In genomic region chr11:114054581-114055315, GRCm38 (mm10) we compare ENCODE assay signal across 29 mouse cellular contexts. TPM values are rescaled to one million over a fixed set of nuclear protein-coding genes. Genes with fewer than 3 reads are reported as not detected.
DNase-seq lines count a peak whose midpoint lies in the region; ATAC-seq lines count a peak whose summit lies in the region.
"Had no signal": no experiment of that assay in that cellular context is flagged by ENCODE, and none has a peak within 500 bp of the region (broad histone marks: within the 10 kb centered on the region; RNA-seq: fewer than 3 reads in every experiment).

No protein-coding gene starts in this region.

- no peaks in the 10 kb centered on the region for H3K36me3 ChIP-seq in neural tube, embryonic 13.5 days
- H3K36me3 ChIP-seq: embryonic facial prominence, embryonic 12.5 days; heart, embryonic 13.5 days; kidney, embryonic 15.5 days; stomach, embryonic 15.5 days had no signal

- peak; percentile 45 to 55 for DNase-seq in cerebellum, postnatal 10 days
- DNase-seq in cerebellum, adult 9-11 months = no peak
- DNase-seq in left cerebral cortex, postnatal 4 days = peak; percentile 41
- no peak for DNase-seq in left cerebral cortex, adult 11 months (ENCODE audit: low spot score)
- DNase-seq in neural tube, embryonic 10.5 days (ENCODE audit: extremely low spot score, low spot score) = no peak
- DNase-seq in retina, postnatal 7 days (ENCODE audit: low read depth, low spot score) = peak; percentile 51
- DNase-seq in adrenal gland, adult 8-10 months = no peak
- DNase-seq: adrenal gland, postnatal 25 days; cerebellum, adult 9-10 months; gastrocnemius, postnatal 25 days; heart, adult 2 months; heart, postnatal 14 days; kidney, postnatal 36 days; layer of hippocampus, postnatal 36 days; lung, embryonic 14.5 days; right cerebral cortex, adult 18-20 months; right cerebral cortex, postnatal 4 days; thymus, postnatal 25 days had no signal

- H3K4me1 ChIP-seq in neural tube, embryonic 13.5 days (replicated peaks) = peaks cover 52% of the 10 kb centered on the region

- no peaks in the 10 kb centered on the region for H3K9me3 ChIP-seq in neural tube, embryonic 13.5 days
- H3K9me3 ChIP-seq: embryonic facial prominence, embryonic 12.5 days; heart, embryonic 13.5 days; kidney, embryonic 15.5 days; limb, embryonic 15.5 days; stomach, embryonic 15.5 days had no signal

- intact Hi-C loops in left cerebral cortex, postnatal 4 days (cut with DNase I) = no loop called here

- no peaks in the 10 kb centered on the region for H3K27me3 ChIP-seq in neural tube, embryonic 13.5 days
- H3K27me3 ChIP-seq: embryonic facial prominence, embryonic 12.5 days; heart, embryonic 13.5 days; kidney, embryonic 15.5 days; limb, embryonic 15.5 days; stomach, embryonic 15.5 days had no signal

- H3K9ac ChIP-seq in neural tube, embryonic 13.5 days = no peak overlapping the region
- H3K9ac ChIP-seq: embryonic facial prominence, embryonic 12.5 days; heart, embryonic 13.5 days; kidney, embryonic 15.5 days; limb, embryonic 15.5 days; liver, embryonic 14.5 days; lung, embryonic 14.5 days; stomach, embryonic 15.5 days had no signal

- H3K27ac ChIP-seq in neural tube, embryonic 13.5 days (replicated peaks) = peak overlapping the region; percentile 2; the same call in 1 of the 2 replicates
- H3K27ac ChIP-seq: embryonic facial prominence, embryonic 12.5 days; heart, adult 2 months; heart, embryonic 13.5 days; kidney, embryonic 15.5 days; limb, embryonic 15.5 days; liver, embryonic 14.5 days; stomach, embryonic 15.5 days had no signal

- H3K4me2 ChIP-seq in neural tube, embryonic 13.5 days = no peak overlapping the region
- H3K4me2 ChIP-seq: embryonic facial prominence, embryonic 12.5 days; heart, embryonic 13.5 days; kidney, embryonic 15.5 days; limb, embryonic 15.5 days; lung, embryonic 14.5 days; stomach, embryonic 15.5 days had no signal

- no peak overlapping the region for H3K4me3 ChIP-seq in neural tube, embryonic 13.5 days
- H3K4me3 ChIP-seq: embryonic facial prominence, embryonic 12.5 days; heart, adult 2 months; heart, embryonic 13.5 days; kidney, embryonic 15.5 days; limb, embryonic 15.5 days; myocyte; stomach, embryonic 15.5 days had no signal

- WGBS in neural tube, embryonic 13.5 days = 47% methylated on average over 17 of the region's 17 CpGs

- ATAC-seq in neural tube, embryonic 13.5 days (ENCODE audit: low read depth) = no peak
- ATAC-seq: forebrain, embryonic 16.5 days; intestine, postnatal 0 days had no signal

RNA-seq across cellular contexts. Expression of gene Sdk2, which starts 12.1 kb away (rescaled TPM):
- total RNA-seq in left cerebral cortex, postnatal 4 days (2021) = 10 to 100 TPM; 23.8 to 24.8 TPM
- 3.9 and 4.7 TPM in 2 replicates for polyA plus RNA-seq in neural tube, embryonic 13.5 days (2015; fragmentation: Nextera tagmentation; extraction: Ambion mirVana)
- 1 to 10 TPM; 1.9 to 5.5 (median 3.0) TPM for total RNA-seq in adrenal gland, adult 8-10 months (2022)
- total RNA-seq: megakaryocyte-erythroid progenitor cell, adult 5-6 weeks had no signal

Comparison
In these comparisons a context has a peak if more than half of its experiments do, and no peak if none do; other contexts are left out.
1. DNase-seq: peak in cerebellum, postnatal 10 days (2 of 2), left cerebral cortex, postnatal 4 days (single experiment) and retina, postnatal 7 days (single experiment); none in cerebellum, adult 9-11 months (single experiment), left cerebral cortex, adult 11 months (single experiment), neural tube, embryonic 10.5 days (single experiment) and adrenal gland, adult 8-10 months (single experiment).